Mouse (Mus musculus): Measurements from ENCODE around the gene Ptcd1.

GRCm38 (mm10) chr5:145112566-145112965 lies 54.3 kb downstream of the Ptcd1 start:
- TF ChIP-seq CTCF (IDR thresholded peaks at IDR 0.05; ENCODE audit: extremely low read depth, insufficient read depth, low read length): no peak
- TF ChIP-seq POLR2A (IDR thresholded peaks at IDR 0.05; ENCODE audit: extremely low read depth, insufficient read depth, low read length): no peak

Measured in cortical plate, adult 2 months (tissue).